Mouse (Mus musculus) heart, embryonic 13.5 days (tissue): ENCODE measurements at regions not wholly inside any gene's neighbourhood (a gene's known extent, or its start where the extent isn't known, plus 50 kb on each side); places are given as distances from the start of the nearest gene placed in this dataset.

Experiments
- ATAC-seq: fragments of 200-750 bp; cut with Nextera tagmentation; 2 replicates; pipeline ENCODE4 v1.8.0; 2017; ENCODE audit warnings: moderate TSS enrichment; ENCODE audit not compliant: insufficient number of reproducible peaks, low FRiP score, low TSS enrichment; ENCODE audit errors: extremely low read depth
- H3K27ac ChIP-seq: fragments of 300-500 bp; sonication (generic); replicated peaks from 2 replicates; pipeline ENCODE4 v1.5.1; 2015; ENCODE audit warnings: moderate library complexity, mild to moderate bottlenecking, inconsistent platforms
- H3K27me3 ChIP-seq: fragments of 300-500 bp; sonication (generic); replicated peaks from 2 replicates; pipeline ENCODE4 v1.6.1; 2015; ENCODE audit warnings: mild to moderate bottlenecking, inconsistent platforms
- H3K36me3 ChIP-seq: fragments of 300-500 bp; sonication (generic); 2 replicates; pipeline ENCODE4 v1.6.1; 2015; ENCODE audit warnings: mild to moderate bottlenecking, inconsistent platforms
- H3K4me1 ChIP-seq: fragments of 300-500 bp; sonication (generic); 2 replicates; pipeline ENCODE4 v1.6.1; 2015; ENCODE audit warnings: inconsistent platforms
- H3K4me2 ChIP-seq: fragments of 300-500 bp; sonication (generic); 2 replicates; pipeline ENCODE4 v1.6.1; 2015; ENCODE audit warnings: inconsistent platforms, mild to moderate bottlenecking, moderate library complexity
- H3K4me3 ChIP-seq: fragments of 300-500 bp; sonication (generic); 2 replicates; pipeline ENCODE4 v1.5.1; 2015; ENCODE audit warnings: moderate library complexity, mild to moderate bottlenecking, inconsistent platforms
- H3K9ac ChIP-seq: fragments of 300-500 bp; sonication (generic); 2 replicates; pipeline ENCODE4 v1.6.1; 2015; ENCODE audit warnings: inconsistent platforms, mild to moderate bottlenecking, moderate library complexity
- H3K9me3 ChIP-seq: fragments of 300-500 bp; sonication (generic); 2 replicates; pipeline ENCODE4 v1.6.1; 2016; ENCODE audit warnings: inconsistent platforms
- WGBS: fragments of 180-500 bp; shearing (Covaris S2); methylation state at CpG from one replicate; pipeline ENCODE4 v1.1.7; 2015; ENCODE audit warnings: mixed read lengths; 5-methylcytosine and 5-hydroxymethylcytosine counted together

DNA sequence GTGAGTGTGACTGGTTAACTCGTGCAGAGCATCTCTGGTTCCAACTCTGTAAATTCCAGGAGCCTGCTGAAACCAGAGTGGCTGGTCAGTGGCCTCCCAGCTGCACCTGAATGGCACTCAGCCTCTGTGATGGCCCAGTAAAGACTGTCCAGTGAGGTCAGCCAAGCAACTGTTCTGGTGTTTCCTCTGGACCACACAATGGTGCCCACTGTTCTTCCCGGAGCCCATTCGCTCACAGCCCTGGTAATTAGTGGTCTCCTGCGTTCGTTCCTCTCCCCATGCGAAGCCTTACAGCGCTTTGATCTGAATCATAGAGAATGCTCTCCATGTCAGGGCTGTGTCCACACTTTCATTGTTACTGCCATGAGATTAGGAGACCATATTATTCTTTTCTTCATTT, 75.5 kb downstream of the Enkur start:
- no peaks in the 10 kb centered on the region for H3K36me3 ChIP-seq
- H3K4me2 ChIP-seq, result no peak overlapping the region
- no peak for ATAC-seq
- H3K4me3 ChIP-seq, result no peak overlapping the region
- H3K9me3 ChIP-seq, result no peaks in the 10 kb centered on the region
- H3K4me1 ChIP-seq, result no peaks in the 10 kb centered on the region
- no peaks in the 10 kb centered on the region for H3K27me3 ChIP-seq
- H3K27ac ChIP-seq, result no peak overlapping the region
- no peak overlapping the region for H3K9ac ChIP-seq
- WGBS, result 73% methylated on average over 7 of the region's 7 CpGs

DNA sequence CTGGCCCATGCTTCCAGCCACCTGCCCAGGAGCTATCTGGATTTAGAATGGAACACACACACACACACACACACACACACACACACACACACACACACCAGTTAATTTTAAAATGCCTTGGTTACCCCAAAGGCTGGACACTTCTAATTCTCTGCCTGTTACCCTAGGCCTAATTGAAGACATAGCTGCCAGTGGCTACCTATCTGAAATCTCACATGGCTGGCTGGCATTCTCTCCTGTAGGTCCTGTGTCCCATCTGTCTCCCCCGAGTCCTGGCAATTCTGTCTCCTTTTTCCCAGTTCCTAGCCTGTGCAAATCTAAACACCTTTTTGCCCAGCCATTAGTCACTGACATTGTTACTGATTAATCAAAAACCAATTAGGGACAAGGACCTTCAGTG, 78.6 kb downstream of the Enkur start:
- Histone ChIP-seq H3K27me3 (no peaks in the 10 kb centered on the region), H3K9ac (no peak overlapping the region), H3K9me3 (no peaks in the 10 kb centered on the region), H3K36me3 (no peaks in the 10 kb centered on the region), H3K4me3 (no peak overlapping the region), H3K4me2 (no peak overlapping the region), H3K4me1 (no peaks in the 10 kb centered on the region), H3K27ac (no peak overlapping the region)
- WGBS, result 71% methylated on average over 1 of the region's 1 CpGs
- no peak for ATAC-seq

DNA sequence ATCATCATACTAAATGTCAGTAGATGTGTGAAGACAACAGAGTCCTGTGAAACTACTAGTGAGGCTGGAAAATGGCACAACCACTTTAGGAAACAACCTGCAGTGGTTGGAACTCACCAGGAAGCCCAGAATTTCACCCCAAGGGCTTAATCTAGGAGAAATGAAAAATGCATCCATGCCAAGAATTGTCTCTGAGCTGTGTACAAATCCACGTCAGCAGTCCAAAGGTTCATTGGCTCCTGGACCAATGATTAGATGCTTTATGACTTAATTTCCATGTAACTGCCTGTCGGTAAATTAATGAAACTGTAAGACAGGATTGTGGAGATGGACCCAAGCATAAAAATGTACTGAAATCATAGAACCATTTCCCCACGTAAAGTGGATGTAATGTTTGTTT, 82.7 kb downstream of the Enkur start:
- no peak overlapping the region for H3K27ac ChIP-seq
- no peak for ATAC-seq
- no peak overlapping the region for H3K9ac ChIP-seq
- H3K4me1 ChIP-seq, result no peaks in the 10 kb centered on the region
- H3K4me2 ChIP-seq, result no peak overlapping the region
- WGBS, result 64% methylated on average over 3 of the region's 3 CpGs
- no peaks in the 10 kb centered on the region for H3K36me3 ChIP-seq
- no peak overlapping the region for H3K4me3 ChIP-seq
- H3K27me3 ChIP-seq, result no peaks in the 10 kb centered on the region
- no peaks in the 10 kb centered on the region for H3K9me3 ChIP-seq

DNA sequence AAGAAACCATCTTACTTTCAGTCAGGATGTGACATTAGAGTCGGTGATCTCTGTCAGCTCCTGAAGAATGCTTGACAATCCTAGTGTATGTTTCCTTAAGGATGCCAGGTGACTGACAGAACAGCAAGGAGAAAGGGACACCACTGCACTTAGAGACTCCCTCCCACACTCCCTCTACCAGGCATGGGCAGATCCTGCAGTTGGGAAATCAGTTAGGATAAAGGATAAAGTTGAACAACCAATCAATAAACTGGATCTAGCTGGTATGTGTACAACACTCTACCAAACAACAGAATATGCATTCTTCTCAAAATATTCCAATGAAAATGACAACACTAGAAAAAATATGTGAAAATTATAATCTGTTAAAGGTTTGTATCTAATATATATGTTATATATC, 83.5 kb downstream of the Enkur start:
- Histone ChIP-seq H3K4me3 (no peak overlapping the region), H3K9ac (no peak overlapping the region), H3K4me1 (no peaks in the 10 kb centered on the region), H3K27ac (no peak overlapping the region), H3K4me2 (no peak overlapping the region), H3K9me3 (no peaks in the 10 kb centered on the region), H3K27me3 (no peaks in the 10 kb centered on the region), H3K36me3 (no peaks in the 10 kb centered on the region)
- WGBS, result 68% methylated on average over 1 of the region's 1 CpGs
- ATAC-seq, result no peak

DNA sequence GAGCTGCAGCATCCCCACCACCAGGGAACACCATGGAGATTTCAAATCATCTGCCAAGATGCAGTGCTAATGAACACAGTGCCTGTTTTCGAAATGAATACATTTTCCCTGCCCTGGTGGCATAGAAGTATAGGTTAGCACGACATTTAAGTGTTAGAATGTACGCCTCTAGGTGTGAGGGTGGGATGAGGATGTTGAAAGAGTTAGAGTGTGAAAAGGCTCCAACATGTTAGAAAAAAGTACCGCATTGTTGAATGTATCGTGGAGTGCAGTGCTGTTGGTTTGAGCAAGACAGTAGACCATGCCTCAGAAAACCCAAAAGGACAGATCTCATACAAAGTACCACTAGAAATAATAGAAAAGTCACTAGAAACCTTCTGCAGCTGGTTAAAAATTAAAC, 88.3 kb downstream of the Enkur start:
- no peak overlapping the region for H3K9ac ChIP-seq
- H3K4me2 ChIP-seq, result no peak overlapping the region
- H3K4me1 ChIP-seq, result no peaks in the 10 kb centered on the region
- H3K4me3 ChIP-seq, result no peak overlapping the region
- no peaks in the 10 kb centered on the region for H3K27me3 ChIP-seq
- no peak for ATAC-seq
- H3K9me3 ChIP-seq, result no peaks in the 10 kb centered on the region
- H3K27ac ChIP-seq, result no peak overlapping the region
- H3K36me3 ChIP-seq, result no peaks in the 10 kb centered on the region
- whole genome bisulfite sequencing, result 82% methylated on average over 5 of the region's 5 CpGs

DNA sequence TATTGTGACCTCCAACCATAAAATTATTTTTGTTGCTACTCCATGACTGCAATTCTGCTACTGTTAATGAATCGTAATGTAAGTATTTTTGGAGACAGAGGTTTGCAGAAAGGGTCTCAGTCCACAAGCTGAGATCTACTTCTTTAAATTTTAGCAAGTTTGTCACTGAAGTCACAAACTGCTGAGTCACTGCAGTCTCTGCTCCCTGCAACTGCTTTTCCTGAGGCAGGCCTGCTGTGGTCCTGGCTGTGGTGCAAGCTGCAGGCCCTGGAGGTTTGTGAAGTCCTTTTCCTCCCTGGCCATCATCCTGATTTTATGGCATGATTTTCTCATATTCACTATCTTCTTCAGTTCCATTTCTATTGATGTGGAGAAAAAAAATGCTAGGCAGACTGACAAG, 93.6 kb downstream of the Enkur start:
- ATAC-seq, result no peak
- H3K9ac ChIP-seq, result no peak overlapping the region

DNA sequence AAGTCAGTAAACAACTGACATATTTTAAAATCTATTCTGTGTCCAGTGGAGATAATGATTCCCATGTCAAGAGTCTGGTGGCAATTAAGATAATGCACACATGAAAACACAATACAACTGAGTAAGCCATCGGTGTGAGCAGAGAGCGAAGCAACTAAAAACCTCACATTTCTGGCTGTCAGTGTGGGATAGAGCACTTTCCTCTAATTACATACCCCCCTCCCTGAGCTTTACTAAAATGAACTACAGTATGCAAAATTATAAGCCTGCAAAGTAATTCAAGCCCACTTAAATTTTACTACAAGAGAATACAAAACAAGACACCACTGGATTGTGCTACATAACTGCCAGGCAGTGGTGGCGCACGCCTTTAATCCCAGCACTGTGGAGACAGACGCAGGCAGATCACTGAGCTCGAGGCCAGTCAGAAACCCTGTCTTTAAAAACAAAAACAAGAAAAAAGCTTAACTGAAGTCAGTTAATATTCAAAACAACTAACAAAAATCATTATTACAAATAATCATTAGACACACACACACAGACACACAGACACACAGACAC, 104.8 kb downstream of the Enkur start:
- no peak for ATAC-seq
- no peaks in the 10 kb centered on the region for H3K27me3 ChIP-seq
- H3K9me3 ChIP-seq, result no peaks in the 10 kb centered on the region
- H3K4me3 ChIP-seq, result no peak overlapping the region
- 79% methylated on average over 6 of the region's 6 CpGs for WGBS
- no peak overlapping the region for H3K27ac ChIP-seq
- no peak overlapping the region for H3K4me2 ChIP-seq
- no peak overlapping the region for H3K9ac ChIP-seq
- no peaks in the 10 kb centered on the region for H3K36me3 ChIP-seq
- H3K4me1 ChIP-seq, result no peaks in the 10 kb centered on the region

More for the DNA sequence above, 93.6 kb downstream of the Enkur start:
- WGBS, result 81% methylated on average over 1 of the region's 1 CpGs
- no peak overlapping the region for H3K27ac ChIP-seq
- H3K4me3 ChIP-seq, result no peak overlapping the region
- H3K9me3 ChIP-seq, result no peaks in the 10 kb centered on the region
- no peak overlapping the region for H3K4me2 ChIP-seq
- no peaks in the 10 kb centered on the region for H3K27me3 ChIP-seq
- H3K36me3 ChIP-seq, result no peaks in the 10 kb centered on the region
- no peaks in the 10 kb centered on the region for H3K4me1 ChIP-seq

DNA sequence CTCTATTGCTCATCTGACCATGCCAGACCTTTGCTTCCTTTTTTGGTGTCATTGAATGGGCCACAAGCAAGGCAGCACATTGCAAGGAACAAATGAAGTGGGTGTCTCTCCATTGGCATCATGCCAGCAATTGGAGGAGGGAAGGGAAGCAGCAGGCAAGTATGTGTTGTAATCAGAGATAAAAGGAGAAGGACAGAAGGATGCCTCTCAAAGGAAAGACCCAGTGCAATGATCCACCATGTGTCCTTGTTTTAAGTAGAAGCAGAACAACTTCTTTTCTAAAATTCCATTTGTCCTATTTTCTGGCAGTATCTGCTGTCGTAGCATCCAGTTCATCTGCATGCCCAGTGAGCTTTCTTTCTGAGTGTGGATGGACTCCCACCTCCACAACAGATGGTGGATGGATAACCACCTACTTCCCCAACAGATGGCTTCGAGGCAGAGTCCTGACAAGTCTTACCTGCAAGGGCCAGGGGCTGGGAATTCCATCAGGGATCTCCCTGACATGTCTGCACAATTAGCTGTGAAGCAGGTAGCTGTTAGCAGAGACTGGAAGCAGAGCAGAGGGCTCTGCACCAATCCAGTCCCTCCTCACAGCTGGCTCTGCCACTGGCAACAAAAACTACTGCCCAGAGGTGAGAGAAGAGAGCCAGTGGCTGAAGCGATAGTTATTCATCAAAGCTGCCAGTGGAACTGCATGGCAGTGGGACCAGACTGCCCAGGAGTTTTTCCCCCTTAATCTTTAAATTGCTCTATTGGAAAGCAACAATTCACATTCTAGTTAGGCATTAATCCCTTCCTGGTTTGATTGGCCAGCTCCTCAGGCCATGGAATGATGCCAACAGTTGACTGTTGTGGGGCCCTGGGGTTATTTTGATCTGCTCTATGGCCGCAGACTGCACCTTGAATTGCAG, 113.8 kb downstream of the Enkur start:
- no peaks in the 10 kb centered on the region for H3K36me3 ChIP-seq
- H3K4me3 ChIP-seq, result no peak overlapping the region
- H3K4me2 ChIP-seq, result no peak overlapping the region
- peak overlapping the region; percentile 39 for H3K27ac ChIP-seq
- no peak for ATAC-seq
- H3K4me1 ChIP-seq, result peaks cover 14% of the 10 kb centered on the region
- H3K9me3 ChIP-seq, result no peaks in the 10 kb centered on the region
- no peak overlapping the region for H3K9ac ChIP-seq
- WGBS, result 50% methylated on average over 4 of the region's 4 CpGs
- no peaks in the 10 kb centered on the region for H3K27me3 ChIP-seq

DNA sequence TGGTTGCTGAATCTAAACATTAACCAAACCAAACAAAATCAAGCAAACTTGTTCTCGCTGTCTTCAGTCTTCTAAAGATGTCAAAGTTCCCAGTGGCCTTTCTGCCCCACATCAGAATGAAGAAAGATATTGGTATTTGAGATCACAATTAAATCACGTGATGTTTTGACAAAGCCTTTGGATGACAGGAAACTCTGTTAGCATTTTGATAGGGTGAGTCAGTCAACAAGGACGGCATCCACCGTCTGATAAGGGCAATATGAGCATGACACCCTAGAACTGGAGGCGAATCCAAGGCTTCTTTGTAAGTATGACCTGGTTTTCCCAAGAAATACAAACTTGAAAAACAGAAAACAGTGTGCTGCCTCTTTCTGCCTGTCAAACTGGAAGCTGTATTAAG, 116.8 kb upstream of the Arhgap21 start:
- no peak overlapping the region for H3K4me2 ChIP-seq
- no peaks in the 10 kb centered on the region for H3K27me3 ChIP-seq
- H3K36me3 ChIP-seq, result no peaks in the 10 kb centered on the region
- no peak overlapping the region for H3K4me3 ChIP-seq
- H3K9me3 ChIP-seq, result no peaks in the 10 kb centered on the region
- no peaks in the 10 kb centered on the region for H3K4me1 ChIP-seq
- WGBS, result 51% methylated on average over 5 of the region's 5 CpGs
- no peak overlapping the region for H3K9ac ChIP-seq
- no peak for ATAC-seq
- H3K27ac ChIP-seq, result no peak overlapping the region

DNA sequence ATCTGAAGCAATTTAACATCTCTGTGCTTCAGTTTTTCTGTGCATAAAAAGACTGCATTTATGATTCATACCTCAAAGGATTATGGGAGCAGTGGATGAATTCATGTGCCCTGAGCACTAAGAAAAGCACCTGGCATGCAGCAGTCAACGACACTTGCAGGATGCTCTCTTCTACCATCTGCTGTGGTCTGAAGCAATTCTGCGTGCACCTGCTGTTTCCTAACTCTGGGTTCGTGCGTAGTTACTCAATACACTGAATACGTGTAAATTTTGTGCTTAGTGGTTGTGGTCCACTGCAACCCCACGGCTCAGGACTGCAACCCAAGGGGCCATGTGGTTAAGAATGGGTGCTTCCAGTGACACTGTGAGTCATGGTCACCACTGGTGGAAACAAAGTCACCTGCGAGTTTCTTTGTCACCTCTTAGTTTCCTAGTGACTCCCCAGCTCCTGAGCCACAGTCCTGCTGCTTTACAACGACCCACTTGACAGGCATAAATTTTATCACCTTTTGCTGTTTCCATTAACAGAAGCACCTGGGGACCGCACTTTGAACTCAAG, 98.7 kb upstream of the Arhgap21 start:
- Histone ChIP-seq H3K36me3 (no peaks in the 10 kb centered on the region), H3K4me2 (no peak overlapping the region), H3K9me3 (no peaks in the 10 kb centered on the region), H3K27me3 (no peaks in the 10 kb centered on the region), H3K4me3 (no peak overlapping the region), H3K4me1 (no peaks in the 10 kb centered on the region), H3K9ac (no peak overlapping the region), H3K27ac (no peak overlapping the region)
- no peak for ATAC-seq
- WGBS, result 73% methylated on average over 9 of the region's 9 CpGs

DNA sequence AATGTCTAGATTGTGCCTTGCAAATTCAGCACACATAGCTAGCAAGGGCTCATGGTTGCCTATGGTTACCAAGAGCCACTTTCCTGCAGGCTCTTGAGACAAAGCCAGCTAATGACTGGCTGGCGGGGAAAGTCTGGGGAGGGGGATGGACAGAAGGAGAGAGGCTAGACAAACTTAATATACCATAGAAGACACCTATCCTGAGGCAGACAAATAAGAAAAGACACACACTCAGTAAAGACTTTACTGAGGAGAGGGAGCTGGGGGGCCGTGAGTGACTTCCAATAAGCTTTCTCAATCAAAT, 91.6 kb upstream of the Arhgap21 start:
- Histone ChIP-seq H3K27ac (no peak overlapping the region), H3K9ac (no peak overlapping the region), H3K4me2 (no peak overlapping the region), H3K27me3 (no peaks in the 10 kb centered on the region), H3K36me3 (no peaks in the 10 kb centered on the region), H3K4me1 (no peaks in the 10 kb centered on the region), H3K4me3 (no peak overlapping the region), H3K9me3 (no peaks in the 10 kb centered on the region)
- WGBS, result 57% methylated on average over 2 of the region's 2 CpGs
- ATAC-seq, result no peak
